Mouse (Mus musculus) embryonic facial prominence, embryonic 14.5 days (tissue): ENCODE results near the gene Ugt1a8. TPM values are rescaled to one million over a fixed set of nuclear protein-coding genes. Genes with fewer than 3 reads are reported as not detected.

Experiments used
- ATAC-seq: fragments of 200-750 bp; cut with Nextera tagmentation; 2 replicates; pipeline ENCODE4 v1.8.0; 2017; ENCODE audit warnings: low read depth, moderate number of reproducible peaks, moderate TSS enrichment
- DNase-seq: peaks from one replicate; pipeline ENCODE4 v3.0.0-alpha.2; 2015; ENCODE audit warnings: low spot score
- H3K27ac ChIP-seq: fragments of 300-500 bp; sonication (generic); replicated peaks from 2 replicates; pipeline ENCODE4 v1.5.1; 2014; ENCODE audit warnings: low read depth, mild to moderate bottlenecking, low read length, moderate library complexity
- H3K27me3 ChIP-seq: fragments of 300-500 bp; sonication (generic); replicated peaks from 2 replicates; pipeline ENCODE4 v1.6.1; 2014; ENCODE audit warnings: low read length; ENCODE audit not compliant: control insufficient read depth, insufficient read depth
- H3K36me3 ChIP-seq: fragments of 300-500 bp; sonication (generic); 2 replicates; pipeline ENCODE4 v1.6.1; 2014; ENCODE audit warnings: low read length, mixed read lengths; ENCODE audit not compliant: control insufficient read depth, insufficient read depth
- H3K4me1 ChIP-seq: fragments of 300-500 bp; sonication (generic); 2 replicates; pipeline ENCODE4 v1.6.1; 2014; ENCODE audit warnings: antibody characterized with exemption, low read length; ENCODE audit not compliant: control insufficient read depth, insufficient read depth
- H3K4me2 ChIP-seq: fragments of 300-500 bp; sonication (generic); 2 replicates; pipeline ENCODE4 v1.6.1; 2014; ENCODE audit warnings: low read depth, mild to moderate bottlenecking, low read length, moderate library complexity, mixed read lengths
- H3K4me3 ChIP-seq: fragments of 300-500 bp; sonication (generic); 2 replicates; pipeline ENCODE4 v1.5.1; 2014; ENCODE audit warnings: low read depth, mild to moderate bottlenecking, low read length
- H3K9ac ChIP-seq: fragments of 300-500 bp; sonication (generic); 2 replicates; pipeline ENCODE4 v1.6.1; 2014; ENCODE audit warnings: low read depth, mild to moderate bottlenecking, low read length, moderate library complexity, mixed read lengths
- H3K9me3 ChIP-seq: fragments of 300-500 bp; sonication (generic); 2 replicates; pipeline ENCODE4 v1.6.1; 2016; ENCODE audit warnings: low read length; ENCODE audit not compliant: control insufficient read depth
- WGBS: fragments of 180-500 bp; shearing (Covaris S2); extraction: QIAGEN DNeasy Blood & Tissue Kit; methylation state at CpG from one replicate; pipeline ENCODE4 v1.1.7; 2014; 5-methylcytosine and 5-hydroxymethylcytosine counted together
- polyA plus RNA-seq: library from polyadenylated mRNA; unstranded; fragments of >200 nt; fragmentation: Nextera tagmentation; extraction: Ambion mirVana; gene quantifications from 2 replicates; pipeline ENCODE4 v1.2.1, GENCODE M21; 2014

Ugt1a8 gene
- polyA plus RNA-seq, 1 experiment from 2014 or later: not detected

- Histone ChIP-seq H3K36me3 (no peaks in the 10 kb centered on the region), H3K27ac (no peak overlapping the region), H3K4me1 (no peaks in the 10 kb centered on the region), H3K4me2 (no peak overlapping the region), H3K27me3 (no peaks in the 10 kb centered on the region), H3K4me3 (no peak overlapping the region), H3K9ac (no peak overlapping the region), H3K9me3 (peaks cover 93% of the 10 kb centered on the region)
- DNase-seq (no peak), ATAC-seq (peak; percentile 10; the same call in 1 of the 2 replicates)
- 66% methylated on average over 4 of the region's 4 CpGs for WGBS
These were observed 161.0 kb downstream of the Ugt1a8 start for GRCm38 (mm10) chr1:88248658-88249057.

GRCm38 (mm10) chr1:88249596-88249995, 162.0 kb downstream of the Ugt1a8 start:
- Histone ChIP-seq H3K27ac (no peak overlapping the region), H3K27me3 (no peaks in the 10 kb centered on the region), H3K9ac (no peak overlapping the region), H3K36me3 (no peaks in the 10 kb centered on the region), H3K4me2 (no peak overlapping the region), H3K9me3 (peaks cover 90% of the 10 kb centered on the region), H3K4me3 (no peak overlapping the region), H3K4me1 (no peaks in the 10 kb centered on the region)
- WGBS: 76% methylated on average over 7 of the region's 7 CpGs
- ATAC-seq (no peak), DNase-seq (no peak)

GRCm38 (mm10) chr1:88250023-88250422, 162.4 kb downstream of the Ugt1a8 start:
- H3K4me2 ChIP-seq: no peak overlapping the region
- 75% methylated on average over 5 of the region's 5 CpGs for WGBS
- H3K4me1 ChIP-seq: no peaks in the 10 kb centered on the region
- H3K27ac ChIP-seq: no peak overlapping the region
- no peaks in the 10 kb centered on the region for H3K27me3 ChIP-seq
- ATAC-seq: no peak
- H3K4me3 ChIP-seq: no peak overlapping the region
- no peak overlapping the region for H3K9ac ChIP-seq
- no peak for DNase-seq
- no peaks in the 10 kb centered on the region for H3K36me3 ChIP-seq
- peaks cover 90% of the 10 kb centered on the region for H3K9me3 ChIP-seq

GRCm38 (mm10) chr1:88253106-88253505, 165.5 kb downstream of the Ugt1a8 start:
- Histone ChIP-seq H3K4me1 (no peaks in the 10 kb centered on the region), H3K36me3 (no peaks in the 10 kb centered on the region), H3K4me2 (no peak overlapping the region), H3K4me3 (no peak overlapping the region), H3K9me3 (peaks cover 81% of the 10 kb centered on the region), H3K27me3 (no peaks in the 10 kb centered on the region), H3K9ac (no peak overlapping the region), H3K27ac (no peak overlapping the region)
- DNase-seq (no peak), ATAC-seq (no peak)
- 76% methylated on average over 8 of the region's 8 CpGs for WGBS

- Histone ChIP-seq H3K4me2 (no peak overlapping the region), H3K4me3 (no peak overlapping the region), H3K9me3 (peaks cover 76% of the 10 kb centered on the region), H3K4me1 (no peaks in the 10 kb centered on the region), H3K27me3 (no peaks in the 10 kb centered on the region), H3K9ac (no peak overlapping the region), H3K36me3 (no peaks in the 10 kb centered on the region), H3K27ac (no peak overlapping the region)
- DNase-seq: no peak
- whole genome bisulfite sequencing: 68% methylated on average over 6 of the region's 6 CpGs
- no peak for ATAC-seq
These were observed 165.9 kb downstream of the Ugt1a8 start for GRCm38 (mm10) chr1:88253540-88253939.

- Histone ChIP-seq H3K27ac (no peak overlapping the region), H3K27me3 (no peaks in the 10 kb centered on the region), H3K4me1 (no peaks in the 10 kb centered on the region), H3K4me2 (no peak overlapping the region), H3K36me3 (peaks cover 6% of the 10 kb centered on the region), H3K9ac (no peak overlapping the region), H3K4me3 (no peak overlapping the region), H3K9me3 (peaks cover 62% of the 10 kb centered on the region)
- DNase-seq: no peak
- no peak for ATAC-seq
- WGBS: 86% methylated on average over 12 of the region's 12 CpGs
These were observed 167.3 kb downstream of the Ugt1a8 start for GRCm38 (mm10) chr1:88254793-88255465.

GRCm38 (mm10) chr1:88255466-88255857, 167.8 kb downstream of the Ugt1a8 start:
- H3K4me1 ChIP-seq: no peaks in the 10 kb centered on the region
- peaks cover 57% of the 10 kb centered on the region for H3K9me3 ChIP-seq
- DNase-seq: no peak
- ATAC-seq: no peak
- 58% methylated on average over 2 of the region's 2 CpGs for WGBS
- H3K4me2 ChIP-seq: no peak overlapping the region
- H3K4me3 ChIP-seq: no peak overlapping the region
- H3K36me3 ChIP-seq: peaks cover 12% of the 10 kb centered on the region
- H3K27ac ChIP-seq: no peak overlapping the region
- no peaks in the 10 kb centered on the region for H3K27me3 ChIP-seq
- H3K9ac ChIP-seq: no peak overlapping the region

GRCm38 (mm10) chr1:88255989-88256754, 168.6 kb downstream of the Ugt1a8 start:
- Histone ChIP-seq H3K4me1 (no peaks in the 10 kb centered on the region), H3K27ac (no peak overlapping the region), H3K4me2 (no peak overlapping the region), H3K9ac (no peak overlapping the region), H3K36me3 (peaks cover 19% of the 10 kb centered on the region), H3K9me3 (peaks cover 51% of the 10 kb centered on the region), H3K27me3 (no peaks in the 10 kb centered on the region), H3K4me3 (no peak overlapping the region)
- WGBS: 76% methylated on average over 13 of the region's 13 CpGs
- no peak for ATAC-seq
- DNase-seq: no peak
